Mouse (Mus musculus) layer of hippocampus, postnatal 36 days (tissue): Measurements from ENCODE around the gene Rnf220. TPM values are rescaled to one million over a fixed set of nuclear protein-coding genes. Genes with fewer than 3 reads are reported as not detected.
"Not testable (repeated sequence)": the region's sequence is repeated elsewhere in the genome, so short reads cannot be mapped to it uniquely, and the experiment has no call there.

Experiments used
- DNase-seq, 2 experiments: peaks; one replicate each; pipeline ENCODE4 v3.0.0; 2022
- total RNA-seq, 2 experiments: library from RNA; stranded (reverse); gene quantifications; 2 replicates each; pipeline ENCODE4 v1.2.3; 2021

The Rnf220 gene
- total RNA-seq, 2 experiments from 2014 or later = 164 to 175 TPM

- DNase-seq = no peak
These were observed 233.9 kb downstream of the Rnf220 start for GRCm38 (mm10) chr4:117262987-117263386.

DNA sequence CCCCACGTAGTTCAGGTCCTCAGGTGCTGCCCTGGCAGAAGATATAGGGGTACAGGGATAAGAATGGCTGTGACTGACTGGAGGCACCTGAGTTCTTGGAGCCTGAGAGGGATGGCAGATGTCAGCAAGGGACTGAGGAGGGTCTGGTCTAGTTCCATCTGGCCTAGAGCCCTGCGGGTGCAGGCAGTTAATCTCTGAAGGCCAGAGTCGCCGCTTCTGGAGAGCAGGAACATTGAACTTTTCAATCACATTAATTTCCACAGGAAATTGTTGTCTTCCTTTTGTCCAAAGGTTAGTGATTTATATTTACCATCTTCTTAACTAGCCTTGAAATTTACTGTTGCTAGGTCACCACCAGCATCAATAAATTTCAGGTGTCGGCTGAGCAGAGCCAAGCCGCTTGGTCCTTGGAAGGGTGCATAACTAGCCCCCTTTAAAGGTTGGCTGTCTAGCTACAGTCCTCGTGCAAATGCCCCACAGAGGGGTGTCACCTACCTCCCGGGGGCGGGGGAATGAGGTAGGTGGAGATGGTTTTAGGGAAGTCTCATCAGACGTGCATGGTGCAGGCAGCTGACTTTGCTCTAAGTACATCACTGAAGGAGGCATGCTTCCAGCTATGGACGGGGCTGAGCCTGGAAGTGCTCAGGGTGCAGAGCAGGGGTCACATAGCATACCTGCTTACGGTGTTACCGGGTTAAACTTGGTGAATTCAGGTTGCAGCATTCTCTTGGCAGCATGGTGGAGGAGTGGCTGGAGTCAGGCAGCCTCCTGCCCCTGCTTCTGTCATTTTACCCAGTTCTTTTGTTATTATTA is 234.5 kb downstream of the Rnf220 start:
- DNase-seq = no peak

DNA sequence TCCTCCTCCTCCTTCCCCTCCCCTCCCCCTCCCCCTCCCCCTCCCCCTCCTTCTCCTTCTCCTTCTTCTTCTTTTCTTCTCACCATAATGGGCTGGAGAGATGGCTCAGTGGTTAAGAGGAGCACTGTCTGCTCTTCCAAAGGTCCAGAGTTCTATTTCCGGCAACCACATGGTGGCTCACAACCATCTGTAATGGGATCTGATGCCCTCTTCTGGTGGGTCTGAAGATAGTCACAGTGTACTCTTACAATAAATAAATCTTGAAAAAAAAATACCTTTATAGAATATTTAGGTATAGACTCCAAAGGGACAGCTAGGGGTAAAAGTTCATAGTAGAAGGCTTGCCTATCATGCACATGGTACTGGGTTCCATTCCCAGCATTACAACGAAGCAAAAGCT is 235.6 kb downstream of the Rnf220 start:
- DNase-seq = no peak

GRCm38 (mm10) chr4:117259909-117260308 is 236.9 kb downstream of the Rnf220 start:
- not testable (repeated sequence) for DNase-seq

GRCm38 (mm10) chr4:117254672-117255071 is 242.2 kb downstream of the Rnf220 start:
- DNase-seq = no peak

GRCm38 (mm10) chr4:117254017-117254627 is 242.7 kb downstream of the Rnf220 start:
- no peak for DNase-seq

- DNase-seq = no peak
These were observed 243.4 kb downstream of the Rnf220 start for GRCm38 (mm10) chr4:117253218-117254016.

DNA sequence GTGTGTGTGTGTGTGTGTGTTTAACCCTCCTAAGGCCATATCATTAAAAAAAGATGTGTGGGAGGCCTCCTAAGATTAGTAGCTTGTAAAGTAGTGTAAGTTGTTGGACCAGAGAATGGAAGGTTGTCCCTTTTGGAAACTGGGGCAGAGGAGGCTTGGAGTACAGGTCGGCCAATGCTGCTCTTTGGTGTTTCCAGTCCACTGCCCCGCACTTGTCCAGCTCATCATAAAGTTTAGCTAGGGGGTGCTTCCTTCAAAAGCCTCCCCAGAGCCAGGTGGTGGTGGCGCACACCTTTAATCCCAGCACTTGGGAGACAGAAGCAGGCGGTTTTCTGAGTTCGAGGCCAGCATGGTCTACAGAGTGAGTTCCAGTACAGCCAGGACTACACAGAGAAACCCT is 244.1 kb downstream of the Rnf220 start:
- no peak for DNase-seq

DNA sequence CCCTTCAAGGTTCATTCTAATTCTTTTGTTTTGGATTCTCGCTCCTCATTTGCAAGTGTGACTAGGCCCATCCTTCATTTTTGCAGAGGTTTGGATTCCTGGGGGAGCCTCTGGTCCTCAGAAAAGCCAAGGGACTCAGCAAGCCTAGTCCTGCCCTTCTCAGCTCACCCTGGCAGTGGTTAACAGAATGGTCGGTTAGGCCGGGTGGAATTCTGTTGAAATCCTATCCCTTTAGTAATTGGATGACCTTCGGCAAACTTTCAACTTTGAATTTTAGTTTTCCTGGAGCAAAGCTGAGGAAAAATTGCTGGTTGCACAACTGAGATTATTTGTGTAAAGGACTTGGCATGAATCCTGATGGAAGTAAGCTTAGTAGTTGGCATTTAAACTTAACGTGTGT is 244.5 kb downstream of the Rnf220 start:
- DNase-seq = no peak

DNA sequence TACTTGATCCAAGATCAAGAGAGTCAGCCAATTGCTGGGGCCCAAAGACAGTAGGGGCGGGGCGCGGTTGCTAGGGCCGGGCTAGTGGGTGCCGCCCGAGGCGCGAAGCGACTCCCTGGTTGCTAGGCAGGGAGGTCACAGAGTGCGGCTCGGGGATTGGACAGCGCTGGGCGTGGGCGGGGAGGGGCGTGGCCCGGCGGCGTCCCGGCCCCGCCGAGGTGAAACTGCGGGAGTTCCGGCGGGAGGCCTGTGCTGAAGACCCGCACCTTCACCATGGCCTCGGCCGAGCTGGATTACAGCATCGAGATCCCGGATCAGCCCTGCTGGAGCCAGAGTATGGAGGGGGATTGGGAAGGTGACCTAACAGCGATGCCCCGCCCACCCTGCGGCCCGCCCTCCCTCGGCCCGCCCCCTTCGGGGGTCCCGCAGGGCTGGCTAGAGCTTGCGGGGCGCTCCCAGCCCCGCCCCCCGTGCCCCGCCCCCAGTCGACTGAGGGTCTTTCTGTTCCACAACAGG is 245.0 kb downstream of the Rnf220 start, which contains the start of the genes Tmem53 and Armh1:
TSS of gene Tmem53 (plus strand) at position 151 of the 516 bp plus-strand sequence.
TSS of gene Armh1 (minus strand) at position 325 of the 516 bp plus-strand sequence.
- DNase-seq = peak; percentile 73 to 81

DNA sequence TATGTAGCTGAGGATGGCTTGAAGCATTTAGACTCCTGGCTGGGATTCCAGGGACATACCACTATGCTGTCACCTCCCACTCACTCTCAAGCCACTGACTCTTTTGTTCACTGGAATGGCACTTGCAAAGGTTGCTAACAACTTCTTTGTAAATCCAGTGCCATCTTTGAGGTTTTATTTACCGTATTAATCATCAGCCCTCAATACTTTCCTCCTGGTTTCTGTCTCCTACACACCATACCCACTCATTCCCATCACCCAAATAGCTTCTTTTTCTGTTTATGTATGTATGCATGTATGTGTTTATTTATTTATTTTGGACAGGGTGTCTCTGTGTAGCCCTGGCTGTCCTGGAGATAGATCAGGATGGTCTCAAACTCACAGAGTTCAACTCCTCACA is 245.9 kb downstream of the Rnf220 start:
- DNase-seq = no peak

DNA sequence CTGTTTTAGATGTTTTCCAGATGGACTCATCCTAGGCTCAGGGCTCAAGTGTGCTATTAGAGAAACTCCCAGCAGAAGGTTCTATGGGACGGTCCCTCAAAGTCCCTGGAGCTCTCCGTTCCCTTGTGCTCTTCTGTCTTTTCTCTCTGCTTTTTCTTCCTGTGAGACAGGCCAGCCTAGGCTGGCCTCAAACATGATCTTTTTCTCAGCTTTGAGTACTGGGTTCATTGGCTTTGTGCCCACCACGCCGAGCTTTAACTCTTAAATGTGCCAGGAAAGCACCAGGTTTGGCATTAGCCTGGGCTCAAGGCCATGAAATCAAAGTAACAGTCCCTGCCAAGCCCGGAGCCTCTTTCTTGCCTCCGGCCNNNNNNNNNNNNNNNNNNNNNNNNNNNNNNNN is 256.0 kb downstream of the Rnf220 start:
- no peak for DNase-seq

GRCm38 (mm10) chr4:117239153-117239552 is 257.7 kb downstream of the Rnf220 start:
- DNase-seq = no peak

- no peak for DNase-seq
These were observed 261.0 kb downstream of the Rnf220 start for GRCm38 (mm10) chr4:117235822-117236221.

- no peak for DNase-seq
These were observed 262.6 kb downstream of the Rnf220 start for GRCm38 (mm10) chr4:117234166-117234741.

DNA sequence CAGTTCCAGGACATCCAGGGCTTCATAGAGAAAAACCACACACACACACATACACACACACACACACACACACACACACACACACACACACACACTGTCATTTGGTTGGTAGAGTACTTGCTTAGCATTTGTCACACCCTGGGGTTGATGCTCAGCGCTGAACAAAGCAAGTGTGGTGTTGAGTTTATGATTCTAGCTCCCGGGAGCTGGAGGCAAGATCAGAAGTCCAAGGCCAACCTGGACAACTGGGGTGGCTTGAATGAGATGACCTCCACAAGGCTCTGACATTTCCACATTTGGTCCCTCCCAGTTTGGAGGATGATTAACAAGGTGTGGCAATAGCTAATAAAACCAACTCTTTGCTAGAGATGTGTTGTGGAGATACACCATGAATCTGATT is 265.6 kb downstream of the Rnf220 start:
- no peak for DNase-seq

GRCm38 (mm10) chr4:117230331-117230730 is 266.5 kb downstream of the Rnf220 start:
- no peak for DNase-seq

GRCm38 (mm10) chr4:117229590-117229989 is 267.3 kb downstream of the Rnf220 start:
- no peak for DNase-seq

GRCm38 (mm10) chr4:117225250-117225649 is 271.6 kb downstream of the Rnf220 start:
- no peak for DNase-seq

- no peak for DNase-seq
These were observed 272.7 kb downstream of the Rnf220 start for GRCm38 (mm10) chr4:117224122-117224521.

DNA sequence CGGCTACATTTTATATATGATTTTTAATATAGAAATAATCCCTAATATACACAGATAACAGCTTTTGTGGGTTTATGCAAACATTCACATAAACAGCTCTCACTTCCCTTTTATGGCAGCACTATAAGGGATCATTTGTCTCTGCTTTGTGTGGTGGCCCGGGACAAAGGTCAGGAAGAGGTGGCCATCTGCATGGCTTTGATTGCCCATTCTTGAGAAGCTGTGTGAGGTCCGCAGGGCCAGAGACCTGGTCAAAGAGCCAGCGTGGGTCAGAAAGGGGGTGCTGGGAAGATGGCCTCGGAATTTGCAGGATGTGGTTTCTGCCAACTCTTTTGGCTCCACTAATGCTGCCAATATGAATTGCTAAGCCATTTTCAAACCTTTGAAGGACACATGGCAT is 273.9 kb downstream of the Rnf220 start:
- no peak for DNase-seq

DNA sequence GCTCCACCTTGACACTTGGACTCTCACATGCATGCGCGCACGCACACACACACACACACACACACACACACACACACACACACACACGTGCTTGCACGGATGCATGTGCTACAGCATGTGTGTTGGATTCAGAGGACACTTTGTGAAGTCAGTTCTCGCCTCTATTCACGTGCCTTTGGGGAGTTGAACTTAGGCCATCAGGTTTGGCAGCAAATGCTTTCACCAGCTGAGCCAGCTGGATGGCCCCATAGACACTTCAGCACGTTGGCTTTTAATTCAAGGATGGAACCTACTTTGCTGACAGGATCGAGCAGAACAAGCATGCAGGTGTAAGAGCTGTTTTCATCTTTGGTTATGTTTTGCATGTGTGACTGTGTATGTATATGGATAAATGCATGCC is 275.0 kb downstream of the Rnf220 start:
- no peak for DNase-seq
